20 mouse cellular contexts compared by ENCODE assay signal in genomic region chr2:150948786-150949185, GRCm38 (mm10). TPM values are rescaled to one million over a fixed set of nuclear protein-coding genes. Genes with fewer than 3 reads are reported as not detected.
A peak's percentile ranks its signal among the peaks of the same experiment; 100 is the strongest.
DNase-seq lines count a peak whose midpoint lies in the region; TF ChIP-seq lines count a peak whose summit lies in the region.
"Had no signal": no experiment of that assay in that cellular context is flagged by ENCODE, and none has a peak within 500 bp of the region (broad histone marks: within the 10 kb centered on the region; RNA-seq: fewer than 3 reads in every experiment).

No protein-coding gene starts in this region.

- peak overlapping the region; percentile 96 for H3K27ac ChIP-seq in ES-E14 (ENCODE audit: insufficient read depth, low read depth, low read length, poor library complexity, severe bottlenecking)
- no peak overlapping the region for H3K27ac ChIP-seq in forebrain, embryonic 10.5 days
- H3K27ac ChIP-seq: embryonic facial prominence, embryonic 12.5 days; forebrain, embryonic 12.5 days; hindbrain, embryonic 15.5 days had no signal

- peaks cover 90% of the 10 kb centered on the region for H3K4me1 ChIP-seq in E14TG2a.4 (replicated peaks; ENCODE audit: low read depth, low read length)
- peaks cover 14 to 41% of the 10 kb centered on the region in 2 experiments; a peak in 3 of 4 replicates for H3K4me1 ChIP-seq in ES-E14 (ENCODE audit: control insufficient read depth in 2 of 2, insufficient read depth in 2 of 2, low read length in 2 of 2, poor library complexity in 1 of 2)
- no peaks in the 10 kb centered on the region for H3K4me1 ChIP-seq in forebrain, embryonic 10.5 days
- H3K4me1 ChIP-seq: embryonic facial prominence, embryonic 12.5 days; forebrain, embryonic 12.5 days; heart, embryonic 12.5 days; hindbrain, embryonic 15.5 days had no signal

- in situ Hi-C loops in ES-E14 (cut with MboI; ENCODE audit: low sequenced_read_pairs in 2 of 2, unreplicated experiment in 2 of 2): no loop called here

- no peaks in the 10 kb centered on the region for H3K27me3 ChIP-seq in E14TG2a.4 (ENCODE audit: insufficient read depth, low read length)
- no peaks in the 10 kb centered on the region for H3K27me3 ChIP-seq in forebrain, embryonic 10.5 days (ENCODE audit: poor library complexity, severe bottlenecking)
- H3K27me3 ChIP-seq: CH12.LX; embryonic facial prominence, embryonic 12.5 days; forebrain, embryonic 12.5 days; heart, embryonic 12.5 days; hindbrain, embryonic 15.5 days; Patski had no signal

- peaks cover 63% of the 10 kb centered on the region for H3K36me3 ChIP-seq in E14TG2a.4 (ENCODE audit: insufficient read depth, low read length)
- H3K36me3 ChIP-seq in ES-E14 (ENCODE audit: control insufficient read depth, insufficient read depth, low read length, poor library complexity, severe bottlenecking): peaks cover 19% of the 10 kb centered on the region; the same call in 1 of the 2 replicates
- H3K36me3 ChIP-seq in forebrain, embryonic 10.5 days (replicated peaks): peaks cover 90% of the 10 kb centered on the region
- H3K36me3 ChIP-seq: hindbrain, embryonic 15.5 days had no signal

- H3K9me3 ChIP-seq in E14TG2a.4 (ENCODE audit: low read length) (no peaks in the 10 kb centered on the region), ES-E14 (ENCODE audit: control insufficient read depth, insufficient read depth, low read depth, low read length) (no peaks in the 10 kb centered on the region)
- H3K9me3 ChIP-seq in forebrain, embryonic 10.5 days: no peaks in the 10 kb centered on the region
- H3K9me3 ChIP-seq: embryonic facial prominence, embryonic 12.5 days; forebrain, embryonic 12.5 days; heart, embryonic 12.5 days; hindbrain, embryonic 15.5 days had no signal

- H3K9ac ChIP-seq in ES-E14 (ENCODE audit: insufficient read depth, low read depth, low read length, poor library complexity, severe bottlenecking): peak overlapping the region; percentile 64; the same call in 1 of the 2 replicates
- H3K9ac ChIP-seq: embryonic facial prominence, embryonic 12.5 days; forebrain, embryonic 12.5 days; heart, embryonic 12.5 days; hindbrain, embryonic 15.5 days had no signal

- no peak for TF ChIP-seq CTCF in E14TG2a.4 (conservative IDR thresholded peaks at IDR 0.05; ENCODE audit: low read length)

- H3K4me3 ChIP-seq in E14TG2a.4 (replicated peaks; ENCODE audit: low read length) (peak overlapping the region; percentile 57), ES-E14 (ENCODE audit: insufficient read depth in 1 of 2, low read depth in 1 of 2, low read length in 2 of 2, poor library complexity in 1 of 2, severe bottlenecking in 1 of 2) (no peak overlapping the region)
- no peak overlapping the region for H3K4me3 ChIP-seq in forebrain, embryonic 10.5 days
- H3K4me3 ChIP-seq: embryonic facial prominence, embryonic 12.5 days; forebrain, embryonic 12.5 days; heart, embryonic 12.5 days; hindbrain, embryonic 15.5 days had no signal

- intact Hi-C loops in heart, postnatal 10 days (cut with DNase I): no loop called here

- peak; percentile 25 for DNase-seq in adrenal gland, postnatal 25 days
- DNase-seq in adrenal gland, adult 18-20 months (ENCODE audit: low spot score in 2 of 2): no peak
- DNase-seq in kidney, postnatal 4 days: peak; percentile 22 to 38
- DNase-seq in kidney, postnatal 36 days: no peak
- no peak for DNase-seq in ES-E14 (ENCODE audit: low read depth, low spot score)
- no peak for DNase-seq in forebrain, embryonic 10.5 days (ENCODE audit: extremely low spot score, low spot score)
- no peak for DNase-seq in heart, postnatal 10 days
- DNase-seq: cerebellum, adult 11 months; cerebellum, adult 8-10 months; cerebellum, postnatal 25 days; gastrocnemius, postnatal 10 days; heart, postnatal 36 days; kidney, adult 2 months had no signal

- WGBS in forebrain, embryonic 10.5 days: 94% methylated on average over 5 of the region's 5 CpGs

TF ChIP-seq in ES-E14, 5 proteins besides CTCF, POLR2A, EP300 and RAD21:
- TF ChIP-seq CHD2 (IDR thresholded peaks at IDR 0.05; ENCODE audit: low read depth, low read length) (no peak; the same call in 1 of the 2 replicates), HCFC1 (IDR thresholded peaks at IDR 0.05; ENCODE audit: borderline replicate concordance, insufficient read depth, low read length) (no peak), ZNF384 (IDR thresholded peaks at IDR 0.05; ENCODE audit: low read depth, low read length) (no peak)
TF ChIP-seq in ES-E14: peak in this region for 0.

RNA-seq across cellular contexts. Expression of gene Gins1, which starts 43.6 kb away (rescaled TPM):
- total RNA-seq in adrenal gland, postnatal 25 days (2021): 2.7 and 5.3 TPM in 2 replicates
- total RNA-seq in adrenal gland, adult 18-20 months (2021): 1 to 10 TPM; 1.2 to 1.7 TPM
- total RNA-seq in ES-E14 (2012; rRNA removed): 40.1 and 45.6 TPM in 2 replicates
- polyA plus RNA-seq in forebrain, embryonic 10.5 days (2016; fragmentation: Nextera tagmentation; extraction: Ambion mirVana): 83.7 and 86.6 TPM in 2 replicates
- 1 to 10 TPM; 5.8 TPM for total RNA-seq in heart, postnatal 10 days (2021)

RNA-seq across cellular contexts. Expression of gene Abhd12, which starts 44.2 kb away (rescaled TPM):
- total RNA-seq in adrenal gland, postnatal 25 days (2021): 69.3 and 70.2 TPM in 2 replicates
- total RNA-seq in adrenal gland, adult 18-20 months (2021): 10 to 100 TPM; 72.8 to 74.0 TPM
- 59.4 and 69.5 TPM in 2 replicates for total RNA-seq in ES-E14 (2012; rRNA removed)
- 46.5 and 48.4 TPM in 2 replicates for polyA plus RNA-seq in forebrain, embryonic 10.5 days (2016; fragmentation: Nextera tagmentation; extraction: Ambion mirVana)
- total RNA-seq in heart, postnatal 10 days (2021): 10 to 100 TPM; 30.8 to 34.5 TPM

Comparison
In these comparisons a context has a peak if more than half of its experiments do, and no peak if none do; other contexts are left out.
1. DNase-seq: peak in adrenal gland, postnatal 25 days (single experiment) and kidney, postnatal 4 days (2 of 2); none in adrenal gland, adult 18-20 months (0 of 2), kidney, postnatal 36 days (0 of 2), ES-E14 (single experiment), forebrain, embryonic 10.5 days (single experiment) and heart, postnatal 10 days (0 of 2).